Mouse (Mus musculus): ENCODE data around the gene Nsfl1c.

Gene Nsfl1c

GRCm38 (mm10) chr2:151543063-151543895 lies 49.3 kb downstream of the Nsfl1c start:
- no peak for DNase-seq (ENCODE audit: low spot score)

- no peak for DNase-seq (ENCODE audit: low spot score)
These were observed 50.7 kb downstream of the Nsfl1c start for GRCm38 (mm10) chr2:151544673-151545072.

DNA sequence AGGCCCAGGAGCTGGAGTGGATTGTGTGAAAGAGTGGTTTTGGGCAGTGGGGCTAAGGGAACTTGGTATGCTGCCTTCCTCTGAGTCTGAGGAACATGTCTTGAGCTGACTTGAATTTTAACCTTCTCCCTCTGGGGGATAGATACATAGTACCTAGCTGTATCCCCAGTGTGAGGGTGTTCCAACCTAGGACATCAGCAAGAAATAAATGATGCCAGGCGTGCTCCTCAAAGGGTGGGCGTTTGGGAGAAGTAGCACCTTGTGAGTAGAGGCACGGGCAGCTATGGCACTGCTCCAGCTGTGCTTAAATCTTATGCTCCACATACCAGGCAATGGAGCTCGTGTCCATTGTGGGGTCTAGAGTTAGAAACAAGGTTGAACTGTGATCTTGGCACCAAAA lies 52.6 kb downstream of the Nsfl1c start:
- DNase-seq (ENCODE audit: low spot score): no peak

- no peak for DNase-seq (ENCODE audit: low spot score)
These were observed 55.7 kb downstream of the Nsfl1c start for GRCm38 (mm10) chr2:151549615-151550121.
